Mouse (Mus musculus) heart, postnatal 25 days (tissue): ENCODE measurements at regions not wholly inside any gene's neighbourhood (a gene's known extent, or its start where the extent isn't known, plus 50 kb on each side); places are given as distances from the start of the nearest gene placed in this dataset.
"Not testable (repeated sequence)": the region's sequence is repeated elsewhere in the genome, so short reads cannot be mapped to it uniquely, and the experiment has no call there.

Source experiments
- DNase-seq: peaks from one replicate; pipeline ENCODE4 v3.0.0; 2022; ENCODE audit warnings: low spot score
- intact Hi-C: fragments of 180-260 bp; cut with DNase I; formaldehyde crosslinking; loops from one replicate; pipeline ENCODE4 v1.15.1; 2025

DNA sequence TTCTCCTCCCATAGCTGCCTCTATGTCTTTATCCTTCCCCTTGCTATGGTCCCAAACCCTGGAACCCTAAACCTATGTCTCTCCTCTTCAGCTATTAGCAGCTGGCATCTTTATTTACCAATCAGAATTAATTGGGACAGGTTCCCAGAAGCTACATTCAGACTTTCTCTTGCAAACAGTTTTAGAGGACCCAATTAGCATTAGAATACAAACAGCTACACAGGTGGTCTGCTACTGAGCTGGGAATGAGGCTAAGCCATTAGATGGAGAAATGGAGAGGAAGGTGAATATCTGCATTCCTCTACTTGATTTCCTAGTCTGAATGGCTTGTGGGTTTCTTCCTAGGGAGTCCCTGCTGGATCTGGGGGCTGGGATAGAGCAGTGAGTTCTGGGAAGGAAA, 611.9 kb downstream of the A830018L16Rik start:
- intact Hi-C loops: no loop called here
- DNase-seq: no peak

DNA sequence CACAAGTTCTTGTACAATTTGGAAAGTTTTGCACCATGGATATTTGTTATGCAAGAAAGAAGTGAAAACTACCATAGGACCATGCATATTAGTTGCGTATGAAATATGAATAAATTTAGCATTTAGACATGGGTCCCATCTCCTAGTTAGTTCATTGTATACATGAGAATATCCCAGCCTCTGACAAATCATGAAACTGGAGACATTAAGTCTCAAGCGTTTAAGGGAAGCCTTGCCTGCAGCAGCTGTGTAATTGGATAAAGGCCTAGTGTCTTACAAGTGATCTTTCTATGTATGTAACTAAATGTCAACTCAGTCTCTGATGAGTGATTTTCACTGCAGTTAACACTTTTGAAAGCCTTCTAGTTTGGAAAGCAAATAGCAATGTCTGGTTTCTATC, 613.5 kb downstream of the A830018L16Rik start:
- intact Hi-C loops: no loop called here
- no peak for DNase-seq

- intact Hi-C loops: no loop called here
- DNase-seq: no peak
These were observed 614.2 kb downstream of the A830018L16Rik start for GRCm38 (mm10) chr1:12028074-12028473.

DNA sequence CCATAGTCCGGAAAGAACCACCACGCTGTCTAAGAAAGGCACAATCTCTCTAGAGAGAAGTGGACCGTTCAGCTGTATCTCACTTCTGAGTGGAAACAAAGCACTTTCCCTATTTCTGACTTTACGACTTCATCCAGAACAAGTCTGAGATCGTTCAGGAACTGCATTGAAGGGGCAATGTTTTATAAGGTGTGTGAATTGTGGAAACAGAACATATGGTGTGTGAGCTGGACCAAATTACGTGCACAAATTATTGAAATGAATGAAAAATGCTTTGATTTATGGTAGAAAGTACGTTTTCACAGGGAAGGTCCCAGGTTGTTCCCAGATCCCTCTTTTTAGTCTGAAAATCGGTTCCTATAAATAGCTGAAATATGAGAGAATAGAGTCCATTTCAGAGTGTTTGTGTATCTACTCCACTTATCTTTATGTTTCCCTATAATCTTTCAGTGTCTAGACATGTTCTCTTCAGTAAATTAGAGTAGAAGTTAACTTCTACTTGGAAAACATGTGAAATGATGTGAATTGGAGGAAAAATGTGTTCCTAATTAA, 638.1 kb downstream of the A830018L16Rik start:
- intact Hi-C loops: no loop called here

GRCm38 (mm10) chr1:12055865-12056560, 642.1 kb downstream of the A830018L16Rik start:
- intact Hi-C loops: no loop called here
- no peak for DNase-seq

More for the DNA sequence above, 638.1 kb downstream of the A830018L16Rik start:
- no peak for DNase-seq

DNA sequence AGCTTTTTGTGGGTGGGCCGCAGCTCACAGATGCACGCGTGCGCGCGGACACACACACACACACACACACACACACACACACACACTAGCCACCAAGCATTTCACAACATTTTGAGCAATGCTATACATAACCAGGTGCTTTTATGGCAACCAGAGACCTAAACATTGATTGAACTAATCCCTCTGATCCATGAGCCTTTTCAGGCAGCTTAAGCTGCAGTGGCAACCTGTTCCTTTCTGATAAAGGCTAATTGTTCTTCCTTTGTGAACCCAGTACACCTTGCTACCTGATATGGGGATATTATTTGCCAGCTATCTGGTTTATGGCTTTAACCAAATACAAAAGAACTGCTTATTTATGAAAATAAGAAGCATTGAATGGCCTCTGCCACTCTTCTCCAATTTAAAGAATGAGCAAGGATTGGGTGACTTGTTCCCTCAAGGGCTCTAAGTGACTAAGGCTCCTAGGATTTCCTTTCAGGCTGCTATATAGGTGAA, 651.2 kb downstream of the A830018L16Rik start:
- no peak for DNase-seq
- intact Hi-C loops: no loop called here

DNA sequence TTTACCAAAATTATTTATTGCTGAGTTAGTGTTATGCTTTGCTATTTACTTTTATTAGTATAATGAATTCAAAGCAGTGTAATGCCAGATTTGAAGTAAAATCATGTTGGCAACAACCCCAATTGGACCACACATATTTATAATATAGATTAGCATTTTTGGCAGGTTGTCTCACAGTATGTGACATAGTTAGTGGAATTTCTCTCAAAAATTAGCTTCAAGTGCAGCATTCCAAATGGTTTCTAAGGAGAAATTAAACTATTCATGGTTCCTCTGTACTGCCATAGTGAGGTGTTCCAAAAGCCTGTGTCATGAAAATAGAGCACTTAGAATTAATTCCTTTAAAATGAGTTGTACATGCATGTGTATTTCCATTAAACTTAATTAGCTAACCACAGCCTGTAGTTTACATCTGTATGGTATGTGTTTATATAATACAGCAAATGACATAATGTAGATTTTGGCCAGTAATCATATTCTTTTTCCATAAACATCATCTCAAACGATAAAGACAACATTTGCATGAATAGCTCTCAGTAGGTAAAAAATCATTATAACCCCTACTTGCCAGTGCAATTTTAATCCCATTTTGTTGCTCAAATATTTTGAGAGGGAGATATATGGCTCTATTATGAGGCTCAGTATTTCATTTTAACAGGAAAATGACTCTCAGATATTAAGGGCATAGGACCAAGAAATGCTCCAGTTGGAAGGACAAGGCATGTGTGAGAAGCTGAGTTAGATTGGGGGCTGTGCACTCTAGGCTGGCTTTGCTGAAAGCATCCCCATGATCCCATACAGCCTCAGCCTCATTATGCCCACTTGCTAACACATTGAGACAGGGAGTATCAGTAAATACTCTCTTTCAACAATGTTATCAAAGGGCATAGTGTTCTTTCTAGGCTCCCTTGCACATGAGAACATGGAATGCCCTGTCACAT, 678.9 kb downstream of the A830018L16Rik start:
- DNase-seq: no peak
- intact Hi-C loops: no loop called here

DNA sequence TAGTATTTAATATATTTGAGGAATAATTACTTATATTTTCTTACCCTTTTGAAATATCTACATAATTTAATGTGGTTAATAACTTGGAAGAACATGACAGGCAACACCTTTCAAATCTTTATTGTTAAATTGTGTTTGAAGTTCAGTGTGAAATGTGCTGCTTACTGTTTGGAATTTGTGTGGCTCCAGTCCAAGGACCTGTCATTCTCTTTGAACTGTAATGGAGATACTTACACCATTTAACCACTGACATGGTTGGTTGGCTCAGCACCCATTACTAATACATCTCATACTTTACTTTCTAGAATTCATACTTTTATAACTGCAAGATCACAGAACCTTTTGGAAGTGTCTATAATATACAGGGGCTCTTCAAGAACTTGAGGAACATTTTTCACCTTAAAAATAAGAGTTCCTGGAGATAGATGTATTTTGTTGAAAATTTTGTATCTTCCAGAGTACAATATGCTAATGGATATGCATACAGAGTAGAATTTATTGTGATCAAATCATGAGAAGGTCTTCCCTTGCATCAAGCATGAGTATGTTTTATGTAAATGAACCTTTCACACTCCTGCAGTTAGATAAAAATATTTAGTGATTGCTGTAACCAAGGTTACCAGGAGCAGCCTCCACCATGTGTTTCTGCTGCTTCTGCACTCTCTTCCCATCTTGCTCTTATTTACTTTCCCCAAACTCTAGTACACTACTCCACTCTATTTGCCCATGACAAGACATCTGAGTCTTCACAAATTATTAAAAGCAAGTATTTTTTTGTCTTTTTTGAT, 701.3 kb downstream of the A830018L16Rik start:
- intact Hi-C loops: no loop called here
- no peak for DNase-seq

DNA sequence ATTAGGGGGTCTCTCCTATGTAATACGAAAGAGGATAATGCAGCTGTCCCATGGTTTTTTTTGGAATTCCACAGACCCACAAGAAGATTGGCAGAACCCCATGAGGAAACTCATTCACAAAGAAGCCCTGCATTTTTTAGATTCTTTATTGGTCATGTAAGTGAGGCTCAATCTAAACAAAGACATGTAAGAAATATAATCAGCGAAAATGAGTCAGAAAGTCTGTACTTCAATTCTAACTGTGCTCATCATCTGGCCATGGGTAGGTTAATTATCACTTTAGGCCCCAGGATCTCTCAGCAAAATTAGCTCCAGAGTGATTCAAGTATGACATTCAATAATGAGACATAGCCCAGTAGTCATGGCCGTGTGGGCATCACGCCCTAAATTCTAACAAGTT, 703.2 kb downstream of the A830018L16Rik start:
- intact Hi-C loops: no loop called here
- no peak for DNase-seq

GRCm38 (mm10) chr1:12120926-12121325, 707.0 kb downstream of the A830018L16Rik start:
- intact Hi-C loops: no loop called here
- DNase-seq: no peak

DNA sequence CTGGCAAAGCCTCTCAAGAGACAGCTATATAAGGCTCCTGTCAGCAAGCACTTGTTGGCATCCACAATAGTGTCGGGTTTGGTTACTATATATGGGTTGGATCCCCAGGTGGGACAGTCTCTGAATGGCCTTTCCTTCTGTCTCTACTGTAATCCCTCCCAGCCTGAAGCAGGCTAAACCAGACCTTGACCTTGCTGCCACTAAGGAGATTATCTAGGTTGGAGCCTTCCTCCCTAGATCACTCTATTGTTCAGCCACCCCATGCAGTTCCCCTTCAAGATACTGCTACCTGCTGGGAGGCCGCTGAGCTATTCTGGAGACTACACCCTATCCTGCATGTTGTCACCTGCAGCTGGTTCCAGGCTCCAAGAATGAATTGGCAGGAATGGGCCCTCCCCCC, 712.7 kb downstream of the A830018L16Rik start:
- DNase-seq, intact Hi-C loops: not testable (repeated sequence)

- no peak for DNase-seq
- intact Hi-C loops: no loop called here
These were observed 756.6 kb downstream of the A830018L16Rik start for GRCm38 (mm10) chr1:12170503-12170902.

- intact Hi-C loops: no loop called here
- no peak for DNase-seq
These were observed 775.8 kb downstream of the A830018L16Rik start for GRCm38 (mm10) chr1:12189646-12190233.

DNA sequence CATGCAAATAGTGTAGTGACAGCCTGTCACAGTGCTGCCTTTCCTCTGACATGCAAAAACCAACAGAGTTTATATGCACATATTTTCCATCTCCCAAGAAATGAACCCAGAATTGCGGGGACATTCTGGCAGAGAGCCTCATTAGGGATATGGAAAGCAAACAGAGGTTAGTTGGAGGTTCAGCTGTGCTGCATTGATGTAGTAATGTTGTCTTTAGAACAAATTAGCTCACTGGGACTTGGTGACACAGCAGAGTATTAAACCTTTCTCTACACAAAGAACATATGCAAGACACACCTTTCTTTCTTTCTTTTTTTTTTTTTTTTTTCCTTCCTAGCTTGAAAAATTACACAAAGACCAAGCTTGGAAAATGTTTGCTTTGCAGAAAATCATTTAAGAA, 778.7 kb downstream of the A830018L16Rik start:
- intact Hi-C loops: no loop called here
- no peak for DNase-seq

- DNase-seq: no peak
- intact Hi-C loops: no loop called here
These were observed 817.2 kb downstream of the A830018L16Rik start for GRCm38 (mm10) chr1:12231089-12231488.

- intact Hi-C loops: no loop called here
- no peak for DNase-seq
These were observed 828.2 kb downstream of the A830018L16Rik start for GRCm38 (mm10) chr1:12242090-12242489.

- intact Hi-C loops: no loop called here
- DNase-seq: no peak
These were observed 868.6 kb downstream of the A830018L16Rik start for GRCm38 (mm10) chr1:12282493-12282892.

DNA sequence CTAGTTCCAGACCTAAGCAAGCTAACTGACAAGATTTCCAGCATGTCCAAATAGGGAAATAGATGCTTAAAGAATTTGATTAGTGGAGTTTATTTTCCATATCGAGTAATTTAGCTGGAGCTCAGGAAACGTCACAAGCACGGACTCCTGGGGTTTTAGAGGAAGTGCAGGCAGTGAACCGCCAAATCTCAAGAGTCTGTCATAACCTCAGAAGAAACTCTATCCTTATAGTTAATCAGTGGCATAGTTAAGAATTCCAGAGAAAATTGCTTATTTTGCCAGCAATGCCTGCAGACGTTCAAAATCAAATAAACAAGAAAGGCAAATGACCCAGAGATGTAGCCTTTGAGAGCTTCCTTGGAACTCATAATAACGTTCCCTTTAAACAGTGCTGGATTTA, 871.6 kb downstream of the A830018L16Rik start:
- intact Hi-C loops: no loop called here
- no peak for DNase-seq

GRCm38 (mm10) chr1:12286026-12286425, 872.1 kb downstream of the A830018L16Rik start:
- intact Hi-C loops: no loop called here

GRCm38 (mm10) chr1:12288521-12288920, 874.6 kb downstream of the A830018L16Rik start:
- DNase-seq: no peak
- intact Hi-C loops: no loop called here

More at GRCm38 (mm10) chr1:12286026-12286425, 872.1 kb downstream of the A830018L16Rik start:
- DNase-seq: no peak
